Mouse (Mus musculus): ENCODE data around the gene Tatdn2. TPM values are rescaled to one million over a fixed set of nuclear protein-coding genes. Genes with fewer than 3 reads are reported as not detected.
A peak's percentile ranks its signal among the peaks of the same experiment; 100 is the strongest.

The Tatdn2 gene
- 10 to 100 TPM; 60.4 to 67.8 TPM for total RNA-seq (2021)
- long read RNA-seq, experiment 1, partial matches to known transcripts = 1 of 3 reads
- long read RNA-seq, experiment 1, other reads (novel, unspliced or antisense) = 2 of 3 reads
- long read RNA-seq, experiment 2, partial matches to known transcripts = 1 of 2 reads
- long read RNA-seq, experiment 2, other reads (novel, unspliced or antisense) = 1 of 2 reads

DNA sequence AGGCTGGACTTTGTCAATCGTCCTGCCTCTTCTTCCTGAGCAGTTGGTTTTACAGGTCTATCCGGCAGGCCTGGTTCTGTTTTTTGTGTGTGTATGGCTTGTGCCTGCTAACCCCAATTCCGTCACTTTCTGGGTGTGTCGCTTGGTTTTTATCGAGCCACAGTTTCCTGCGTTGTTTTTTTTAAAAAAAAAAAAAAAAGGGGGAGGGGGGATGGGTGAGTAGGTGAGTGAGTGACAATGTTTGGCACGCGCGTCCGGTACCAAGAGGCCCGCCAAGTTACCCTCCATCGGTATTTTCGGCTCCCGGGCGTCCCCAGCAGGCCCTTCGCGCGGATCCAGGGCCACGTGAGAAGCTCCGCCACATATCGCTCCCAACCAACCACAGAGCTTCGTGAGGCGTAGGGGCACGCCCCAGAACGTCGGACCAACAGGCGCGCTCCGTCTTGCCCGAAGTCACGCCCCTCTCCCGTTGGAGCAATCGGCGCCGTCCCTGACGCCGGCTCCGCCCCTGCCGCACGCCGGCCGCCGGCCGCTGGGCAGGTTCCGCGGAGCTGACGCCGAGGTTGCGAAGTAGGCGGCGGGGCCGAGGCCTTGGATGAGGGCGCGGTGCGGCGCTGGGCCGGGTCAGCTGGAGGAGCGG is at the start of gene Tatdn2:
Gene Tatdn2, plus strand, starts transcription at position 469 of the 640 bp plus-strand sequence.
- peak; percentile 94 to 99 for DNase-seq (ENCODE audit: low spot score in 2 of 2)
- Histone ChIP-seq H3K4me3 (peak within 1 kb of the TSS; percentile 94), H3K27ac (peak within 1 kb of the TSS; percentile 88)
- peak; percentile 26; the same call in 1 of the 2 replicates for TF ChIP-seq CTCF (conservative IDR thresholded peaks at IDR 0.05)

DNA sequence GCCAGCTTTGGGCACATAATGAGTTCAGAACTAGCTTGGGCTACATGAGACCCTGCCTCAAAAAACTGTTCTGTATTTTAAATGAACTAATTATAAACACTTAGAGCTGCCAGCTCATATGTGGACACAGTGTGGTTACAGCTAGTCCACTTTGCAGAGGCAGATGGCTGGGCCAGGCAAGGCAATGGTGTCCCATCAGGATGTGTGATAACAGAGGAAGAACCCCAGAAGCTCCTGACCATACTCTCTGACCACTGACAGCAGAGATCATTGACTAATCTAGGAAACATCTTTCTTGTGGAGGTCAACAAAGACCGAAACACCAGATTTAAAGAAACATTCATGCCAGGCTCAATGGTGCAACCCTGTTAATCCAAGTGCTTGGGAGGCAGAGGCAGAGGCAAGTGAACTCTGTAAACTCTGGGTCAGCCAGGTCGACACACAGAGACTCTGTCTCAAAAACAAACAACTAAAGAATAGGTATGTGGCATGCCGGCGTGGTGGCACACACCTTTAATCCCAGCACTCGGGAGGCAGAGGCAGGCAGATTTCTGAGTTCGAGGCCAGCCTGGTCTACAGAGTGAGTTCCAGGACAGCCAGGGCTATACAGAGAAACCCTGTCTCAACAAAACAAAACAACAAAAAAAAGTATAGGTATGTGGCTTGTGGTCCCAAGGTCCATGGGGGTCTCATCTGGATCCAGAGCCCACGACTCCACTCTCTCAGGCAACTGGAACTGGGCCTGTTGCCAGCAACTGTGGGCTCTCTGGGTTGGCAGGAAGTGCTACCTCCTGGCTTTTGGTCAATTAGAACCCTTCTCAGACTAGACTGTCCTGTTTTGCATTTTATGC is 47.3 kb upstream of the Tatdn2 start:
- H3K4me3 ChIP-seq = no peak overlapping the region
- H3K27ac ChIP-seq = peak overlapping the region; percentile 46; the same call in 1 of the 2 replicates
- DNase-seq (ENCODE audit: low spot score in 2 of 2) = no peak
- no peak for TF ChIP-seq CTCF (conservative IDR thresholded peaks at IDR 0.05)

DNA sequence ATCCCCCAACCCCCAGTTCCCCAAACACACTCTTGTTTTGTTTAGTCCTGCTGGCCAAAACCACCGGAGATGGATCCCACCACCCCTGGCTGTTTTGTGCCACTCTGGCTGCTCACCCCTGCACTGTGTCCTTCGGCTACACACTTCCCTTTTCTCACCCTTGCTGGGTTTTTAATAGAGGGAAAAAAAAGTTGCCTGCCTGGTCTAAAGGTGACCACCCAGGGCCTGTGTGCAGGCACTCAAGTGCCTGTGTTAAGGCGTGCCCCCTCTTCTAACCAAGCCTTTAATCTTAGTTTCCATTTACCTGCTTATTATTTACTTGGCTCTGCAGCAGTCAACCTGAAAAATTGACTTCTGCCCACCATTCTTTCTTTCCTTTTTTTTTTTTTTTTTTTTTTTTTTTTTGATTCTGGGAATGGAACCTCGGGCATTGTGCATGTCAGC is 46.6 kb upstream of the Tatdn2 start:
- no peak for TF ChIP-seq CTCF (conservative IDR thresholded peaks at IDR 0.05)
- Histone ChIP-seq H3K4me3 (no peak overlapping the region), H3K27ac (peak overlapping the region; percentile 46; the same call in 1 of the 2 replicates)
- DNase-seq (ENCODE audit: low spot score in 2 of 2) = no peak

DNA sequence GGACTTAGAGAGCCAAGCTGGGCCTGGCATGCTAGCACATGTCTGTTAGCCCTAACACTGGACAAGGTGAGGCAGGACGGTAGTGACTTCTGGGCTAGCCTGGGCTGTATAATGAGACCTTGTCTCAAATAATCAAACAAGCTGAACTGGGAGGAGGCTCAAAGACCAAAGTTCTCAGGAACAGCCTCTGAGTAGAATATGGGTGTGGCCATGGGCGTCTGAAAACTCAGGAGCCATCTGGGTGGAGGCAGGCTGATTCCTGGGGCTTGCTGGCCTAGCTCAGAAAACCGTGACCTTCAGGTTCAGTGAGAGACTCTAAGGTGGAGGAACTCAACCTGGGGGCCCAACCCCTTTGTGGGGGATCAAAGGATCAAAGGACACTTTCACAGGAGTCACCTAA is 45.2 kb upstream of the Tatdn2 start:
- Histone ChIP-seq H3K27ac (peak overlapping the region; percentile 62), H3K4me3 (no peak overlapping the region)
- DNase-seq (ENCODE audit: low spot score in 2 of 2) = no peak
- TF ChIP-seq CTCF (conservative IDR thresholded peaks at IDR 0.05) = no peak

DNA sequence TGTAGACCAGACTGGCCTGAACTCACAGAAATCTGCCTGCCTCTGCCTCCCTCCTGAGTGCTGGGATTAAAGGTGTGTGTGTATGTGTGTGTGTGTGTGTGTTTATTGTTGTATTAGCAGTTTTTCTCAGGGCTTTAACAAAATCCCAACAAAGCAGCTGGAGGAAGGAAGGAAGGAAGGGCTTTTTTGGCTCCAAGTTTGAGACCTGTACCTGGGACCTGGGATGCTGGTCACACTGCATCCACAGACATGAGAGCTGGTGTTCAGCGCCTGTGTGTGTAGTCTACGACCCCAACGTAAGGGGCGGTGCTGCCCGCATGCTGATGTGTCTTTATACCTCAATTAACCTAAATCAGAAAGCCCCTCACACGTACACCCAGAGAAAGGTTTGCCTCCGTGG is 43.3 kb upstream of the Tatdn2 start:
- DNase-seq (ENCODE audit: low spot score in 2 of 2) = no peak
- 0 out of 2 replicates have a peak overlapping the region, but pooled peaks have one; percentile 11 for H3K27ac ChIP-seq
- H3K4me3 ChIP-seq = no peak overlapping the region
- TF ChIP-seq CTCF (conservative IDR thresholded peaks at IDR 0.05) = no peak

DNA sequence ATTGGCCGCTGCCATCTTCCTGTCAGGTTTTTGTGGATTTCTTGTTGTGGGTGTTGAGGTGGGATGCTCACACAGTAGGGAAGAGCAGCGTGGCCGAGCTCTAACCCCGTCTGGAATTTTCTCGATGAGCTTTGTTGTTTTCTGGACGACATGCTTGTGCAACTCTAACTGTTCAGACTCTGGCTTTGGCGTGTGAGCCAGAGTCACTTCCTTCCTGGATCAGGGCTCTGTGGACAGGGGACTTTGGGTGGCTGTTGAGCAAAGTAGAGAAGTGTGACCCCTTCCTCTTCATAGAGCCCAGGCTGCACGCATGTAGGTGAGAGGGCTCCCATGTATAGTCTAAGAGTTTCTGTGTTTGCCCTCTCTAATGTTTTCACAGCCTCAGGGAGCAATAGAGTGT is 42.7 kb upstream of the Tatdn2 start:
- DNase-seq (ENCODE audit: low spot score in 2 of 2) = no peak
- H3K27ac ChIP-seq = peak overlapping the region; percentile 11

DNA sequence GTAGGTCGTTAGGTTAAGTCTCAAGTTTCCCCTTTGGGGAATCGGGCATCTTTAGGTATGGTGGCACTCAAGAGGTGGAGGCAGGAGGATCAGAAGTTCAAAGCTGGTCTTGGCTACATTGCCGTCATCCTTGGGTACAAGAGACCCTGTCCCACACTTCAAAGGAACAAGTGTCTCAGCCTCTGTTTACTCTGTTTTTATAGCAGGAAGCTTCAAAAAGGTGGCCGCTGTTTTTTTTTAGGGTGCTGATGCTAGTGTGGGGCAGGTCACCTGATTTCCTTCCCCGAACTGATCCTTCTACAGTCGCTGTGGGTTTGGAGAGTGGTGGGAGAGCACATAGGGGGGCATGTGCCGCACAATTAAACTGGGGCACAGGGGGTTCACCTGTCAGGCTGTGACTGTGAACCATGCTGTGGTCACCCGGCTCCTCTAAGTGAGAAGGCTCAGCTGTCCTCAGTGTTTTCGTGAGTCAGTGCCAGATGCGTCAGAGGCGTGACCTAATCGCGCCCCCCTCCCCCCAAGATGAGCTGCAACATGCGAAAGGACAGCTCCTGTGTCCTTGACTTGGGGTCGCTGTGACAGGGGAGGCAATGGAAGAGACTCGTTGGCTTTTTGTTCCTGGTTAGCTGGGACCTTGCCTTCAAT is 42.0 kb upstream of the Tatdn2 start:
- TF ChIP-seq CTCF (conservative IDR thresholded peaks at IDR 0.05) = no peak
- DNase-seq (ENCODE audit: low spot score in 2 of 2) = no peak
- peak overlapping the region; percentile 11 for H3K27ac ChIP-seq
- no peak overlapping the region for H3K4me3 ChIP-seq

More for the DNA sequence above, 42.7 kb upstream of the Tatdn2 start:
- no peak overlapping the region for H3K4me3 ChIP-seq
- no peak for TF ChIP-seq CTCF (conservative IDR thresholded peaks at IDR 0.05)

DNA sequence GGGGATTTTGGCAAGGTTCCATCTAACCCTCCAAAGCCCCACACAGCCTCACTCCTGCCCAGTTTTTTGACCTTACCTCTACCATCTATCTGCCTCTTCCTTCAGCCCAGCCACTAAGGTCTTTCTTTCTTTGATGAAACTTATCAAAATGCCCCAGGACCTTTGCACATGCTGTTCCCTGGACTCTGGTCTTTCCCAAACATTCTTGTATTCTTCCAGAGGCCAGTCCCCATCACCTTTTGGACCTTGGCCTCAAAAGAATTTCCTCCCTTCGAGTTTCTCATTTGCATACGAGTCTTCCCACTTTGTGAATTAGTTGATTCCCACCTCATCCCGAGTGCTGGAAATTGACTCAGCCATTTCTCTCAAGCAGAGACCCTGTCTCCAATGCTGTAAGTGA is 41.4 kb upstream of the Tatdn2 start:
- DNase-seq (ENCODE audit: low spot score in 2 of 2) = no peak
- Histone ChIP-seq H3K27ac (peak overlapping the region; percentile 8; the same call in 1 of the 2 replicates), H3K4me3 (no peak overlapping the region)
- TF ChIP-seq CTCF (conservative IDR thresholded peaks at IDR 0.05) = no peak

DNA sequence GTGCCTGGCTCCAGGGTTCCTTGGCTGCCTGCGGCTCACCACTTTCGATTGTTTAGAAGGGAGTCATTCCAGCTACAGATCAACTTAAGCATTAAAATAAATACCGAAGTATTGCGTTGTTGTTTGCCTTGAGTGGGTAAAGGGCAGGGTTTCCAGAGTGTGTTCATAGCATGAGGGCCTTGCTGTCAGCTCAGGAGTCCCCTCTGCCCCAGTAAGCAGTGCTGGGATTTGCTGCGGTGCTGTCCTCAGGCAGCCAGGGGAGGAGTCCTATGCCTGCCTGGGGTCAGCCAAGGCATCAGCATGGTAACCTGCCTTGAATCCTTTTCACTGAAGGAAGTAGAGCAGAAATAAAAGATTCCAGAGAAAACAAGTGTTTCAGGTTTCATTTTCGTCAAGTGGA is 40.0 kb upstream of the Tatdn2 start:
- no peak overlapping the region for H3K4me3 ChIP-seq
- H3K27ac ChIP-seq = peak overlapping the region; percentile 74
- TF ChIP-seq CTCF (conservative IDR thresholded peaks at IDR 0.05) = no peak
- DNase-seq (ENCODE audit: low spot score in 2 of 2) = no peak

DNA sequence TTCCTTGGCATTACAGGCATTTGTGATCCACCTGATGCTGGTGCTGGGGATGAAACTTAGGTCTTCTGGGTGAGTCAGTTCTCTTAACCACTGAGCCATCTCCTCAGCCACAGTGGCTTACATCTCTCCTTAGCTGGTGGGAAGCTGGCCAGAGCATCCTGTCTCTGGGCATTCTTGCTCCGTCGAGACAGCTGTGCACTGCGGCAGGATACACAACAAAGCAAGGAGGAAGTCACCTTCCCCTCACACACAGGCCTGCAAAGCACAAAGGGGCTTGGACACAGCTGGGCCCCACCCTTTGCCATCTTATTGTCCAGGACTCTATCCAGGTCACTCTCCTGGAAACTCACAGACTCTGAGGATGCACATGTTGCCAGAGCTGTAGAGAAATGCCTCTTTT is 38.6 kb upstream of the Tatdn2 start:
- Histone ChIP-seq H3K27ac (peak overlapping the region; percentile 47; the same call in 1 of the 2 replicates), H3K4me3 (no peak overlapping the region)
- TF ChIP-seq CTCF (conservative IDR thresholded peaks at IDR 0.05) = no peak
- DNase-seq (ENCODE audit: low spot score in 2 of 2) = no peak

DNA sequence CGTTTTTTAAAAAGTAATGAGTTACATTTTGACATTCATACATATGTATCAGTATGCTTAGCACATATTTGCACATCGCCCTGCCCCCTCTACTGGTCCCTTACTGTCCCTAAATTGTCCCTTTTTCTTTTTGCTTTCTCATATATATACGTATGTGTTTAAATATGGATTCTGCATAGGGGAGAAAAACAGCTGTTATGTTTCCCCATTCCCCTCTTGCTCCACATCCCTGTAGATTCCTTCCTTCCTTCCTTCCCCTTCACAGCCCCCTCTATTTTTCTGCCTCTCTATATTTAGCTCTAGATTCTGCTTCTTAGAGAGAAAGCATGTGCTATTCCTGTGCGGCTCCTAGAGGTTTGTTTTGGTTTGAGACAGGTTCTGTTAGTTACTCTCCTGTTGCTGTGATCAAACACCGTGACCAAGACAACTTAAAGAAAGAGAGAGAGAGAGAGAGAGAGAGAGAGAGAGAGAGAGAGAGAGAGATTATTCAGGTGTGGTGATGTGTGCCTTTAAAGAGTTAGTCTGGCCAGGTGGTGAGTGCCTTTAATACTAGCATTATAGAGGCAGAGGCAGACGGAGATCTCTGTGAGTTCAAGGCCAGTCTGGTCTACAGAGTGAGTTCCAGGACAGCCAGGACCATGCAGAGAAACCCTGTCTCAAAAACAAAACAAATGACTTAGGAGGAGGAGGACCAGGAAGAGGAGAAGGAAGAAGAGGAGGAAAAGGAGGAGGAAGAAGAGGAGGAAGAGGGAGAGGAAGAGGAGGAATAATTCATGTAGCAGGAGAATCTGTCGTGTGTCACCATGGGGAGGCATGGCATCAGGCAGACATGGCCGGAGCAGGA is 37.0 kb upstream of the Tatdn2 start:
- H3K4me3 ChIP-seq = no peak overlapping the region
- TF ChIP-seq CTCF (conservative IDR thresholded peaks at IDR 0.05) = no peak
- no peak for DNase-seq (ENCODE audit: low spot score in 2 of 2)
- H3K27ac ChIP-seq = peak overlapping the region; percentile 76; the same call in 1 of the 2 replicates
